Mouse (Mus musculus): ENCODE measurements around the gene Itpripl2. TPM values are rescaled to one million over a fixed set of nuclear protein-coding genes. Genes with fewer than 3 reads are reported as not detected.

The Itpripl2 gene
- total and polyA plus RNA-seq, 3 experiments, result 7.9 to 23.3 (median 19.0) TPM

DNA sequence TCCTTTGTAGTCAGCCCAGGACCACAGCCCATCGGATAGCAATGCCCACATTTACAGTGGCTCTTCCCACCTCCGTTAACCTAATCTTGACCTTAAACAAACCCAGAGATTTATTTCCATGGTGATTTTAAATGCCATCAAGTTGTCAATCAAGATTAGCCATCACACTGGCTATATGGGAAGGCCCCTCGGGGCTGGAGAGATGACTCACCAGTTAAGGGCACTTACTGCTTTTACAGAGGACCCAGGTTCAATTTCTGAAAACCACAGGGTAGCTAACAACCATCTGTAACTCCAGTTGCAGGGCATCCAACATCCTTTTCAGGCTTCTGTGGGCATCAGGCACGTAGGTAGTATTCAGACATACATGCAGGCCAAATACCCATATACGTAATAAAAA lies 15.3 kb downstream of the Itpripl2 start:
- no peaks in the 10 kb centered on the region for H3K79me2 ChIP-seq (replicated peaks; ENCODE audit: control insufficient read depth, insufficient read depth, low read length)
- DNase-seq, result no peak
- no peak overlapping the region for H3K4me3 ChIP-seq
- no peaks in the 10 kb centered on the region for H3K27me3 ChIP-seq (ENCODE audit: control insufficient read depth, insufficient read depth, low read length)
- H3K9ac ChIP-seq (ENCODE audit: low read depth, low read length), result no peak overlapping the region
- H3K36me3 ChIP-seq (ENCODE audit: control insufficient read depth, insufficient read depth, low read length), result no peaks in the 10 kb centered on the region; the same call in 1 of the 2 replicates
- intact Hi-C loops (cut with DNase I), result no loop called here
- TF ChIP-seq CTCF (IDR thresholded peaks at IDR 0.05) (no peak), EP300 (IDR thresholded peaks at IDR 0.05; ENCODE audit: insufficient read depth, low read depth, low read length) (no peak), POLR2A (IDR thresholded peaks at IDR 0.05; ENCODE audit: insufficient read depth, low read depth, low read length) (no peak)
- 79% methylated on average over 5 of the region's 5 CpGs for WGBS
- peak overlapping the region; percentile 21; the same call in 1 of the 2 replicates for H3K27ac ChIP-seq
- H3K4me1 ChIP-seq (ENCODE audit: control insufficient read depth, insufficient read depth, low read length), result peaks cover 13% of the 10 kb centered on the region

DNA sequence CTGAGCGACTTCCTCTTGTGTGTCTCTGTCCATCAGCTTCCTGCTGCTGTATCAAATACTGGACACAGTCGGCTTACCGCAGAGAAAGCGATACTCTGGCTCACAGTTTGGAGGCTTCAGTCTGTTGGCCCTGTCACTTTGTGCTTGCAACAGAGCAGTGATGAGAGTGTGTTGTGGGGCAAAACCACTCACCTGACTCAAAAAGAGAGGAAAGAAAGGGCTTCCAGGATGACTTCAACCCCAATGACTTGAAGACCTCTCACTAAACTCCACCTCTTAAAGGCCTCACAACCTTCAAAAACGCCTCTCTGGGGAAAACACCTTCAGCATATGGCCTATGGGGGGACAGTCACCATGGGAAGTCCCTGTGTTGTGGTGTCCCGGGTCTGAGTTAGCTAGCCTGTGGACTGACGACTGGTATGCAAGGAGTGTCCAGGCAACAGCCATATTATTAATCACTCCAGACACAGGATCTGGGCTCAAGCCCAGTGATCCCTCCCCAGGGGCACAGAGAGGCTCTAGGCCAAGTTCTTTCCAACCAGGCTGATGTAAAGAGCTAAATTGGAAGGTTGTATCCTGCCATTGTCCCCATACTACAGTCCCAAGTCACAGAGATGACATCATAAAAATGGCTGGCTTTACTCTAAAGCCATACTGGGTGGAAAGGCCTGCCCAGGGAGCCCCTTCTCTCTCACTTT lies 16.6 kb downstream of the Itpripl2 start:
- WGBS, result 61% methylated on average over 7 of the region's 7 CpGs
- peak overlapping the region; percentile 56 for H3K27ac ChIP-seq
- H3K79me2 ChIP-seq (replicated peaks; ENCODE audit: control insufficient read depth, insufficient read depth, low read length), result no peaks in the 10 kb centered on the region
- no peak overlapping the region for H3K4me3 ChIP-seq
- H3K36me3 ChIP-seq (ENCODE audit: control insufficient read depth, insufficient read depth, low read length), result no peaks in the 10 kb centered on the region; the same call in 1 of the 2 replicates
- peak; percentile 63 to 70 for DNase-seq
- no peak overlapping the region for H3K9ac ChIP-seq (ENCODE audit: low read depth, low read length)
- intact Hi-C loops (cut with DNase I), result no loop called here
- H3K27me3 ChIP-seq (ENCODE audit: control insufficient read depth, insufficient read depth, low read length), result no peaks in the 10 kb centered on the region
- peaks cover 10% of the 10 kb centered on the region for H3K4me1 ChIP-seq (ENCODE audit: control insufficient read depth, insufficient read depth, low read length)
- TF ChIP-seq EP300 (IDR thresholded peaks at IDR 0.05; ENCODE audit: insufficient read depth, low read depth, low read length), result no peak
- TF ChIP-seq CTCF (IDR thresholded peaks at IDR 0.05), result no peak
- no peak for TF ChIP-seq POLR2A (IDR thresholded peaks at IDR 0.05; ENCODE audit: insufficient read depth, low read depth, low read length)

DNA sequence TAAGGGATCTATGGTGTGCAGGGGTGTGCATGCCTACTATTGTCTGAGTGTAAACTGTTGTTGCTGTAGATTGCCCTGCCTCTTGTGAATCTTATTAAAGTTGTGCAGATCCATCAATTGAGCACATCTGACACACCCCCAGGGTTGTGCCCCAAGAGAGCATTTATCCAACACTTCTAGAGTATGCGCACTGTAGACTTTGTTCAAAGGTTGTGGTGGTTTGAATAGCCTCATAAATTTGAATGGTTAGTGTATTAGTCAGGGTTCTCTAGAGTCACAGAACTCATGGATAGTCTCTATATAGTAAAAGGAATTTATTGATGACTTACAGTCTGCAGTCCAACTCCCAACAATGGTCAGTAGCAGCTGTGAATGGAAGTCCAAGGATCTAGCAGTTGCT lies 18.9 kb downstream of the Itpripl2 start:
- H3K4me1 ChIP-seq (ENCODE audit: control insufficient read depth, insufficient read depth, low read length), result peaks cover 12% of the 10 kb centered on the region
- 100% methylated on average over 1 of the region's 1 CpGs for WGBS
- H3K27ac ChIP-seq, result no peak overlapping the region
- no peak overlapping the region for H3K4me3 ChIP-seq
- H3K27me3 ChIP-seq (ENCODE audit: control insufficient read depth, insufficient read depth, low read length), result no peaks in the 10 kb centered on the region
- no peaks in the 10 kb centered on the region for H3K79me2 ChIP-seq (replicated peaks; ENCODE audit: control insufficient read depth, insufficient read depth, low read length)
- intact Hi-C loops (cut with DNase I), result no loop called here
- H3K9ac ChIP-seq (ENCODE audit: low read depth, low read length), result no peak overlapping the region
- TF ChIP-seq EP300 (IDR thresholded peaks at IDR 0.05; ENCODE audit: insufficient read depth, low read depth, low read length) (no peak), POLR2A (IDR thresholded peaks at IDR 0.05; ENCODE audit: insufficient read depth, low read depth, low read length) (no peak), CTCF (IDR thresholded peaks at IDR 0.05) (no peak)
- no peak for DNase-seq
- H3K36me3 ChIP-seq (ENCODE audit: control insufficient read depth, insufficient read depth, low read length), result no peaks in the 10 kb centered on the region

DNA sequence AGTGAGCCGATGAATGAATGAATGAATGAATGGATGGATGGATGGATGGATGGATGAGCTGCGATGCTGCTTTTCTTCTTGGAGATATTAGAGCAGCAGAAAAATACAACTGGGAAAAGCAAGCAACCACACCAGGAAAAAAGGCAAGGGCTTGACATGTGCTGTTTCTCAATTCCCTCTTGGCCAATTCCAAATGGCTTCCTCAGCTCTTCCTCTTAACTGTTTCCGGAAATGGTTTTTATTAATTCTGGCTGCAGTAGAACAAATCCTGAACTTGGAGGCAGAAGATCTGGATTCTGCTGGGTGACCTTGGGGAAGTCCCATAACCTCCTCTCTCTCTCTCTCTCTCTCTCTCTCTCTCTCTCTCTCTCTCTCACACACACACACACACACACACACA lies 23.7 kb downstream of the Itpripl2 start:
- intact Hi-C loops (cut with DNase I), result loop anchor here (2.0 kb wide), 1 partner anchor 23 kb away; the partner anchor contains the start of gene Itpripl2
- Histone ChIP-seq H3K27me3 (ENCODE audit: control insufficient read depth, insufficient read depth, low read length) (no peaks in the 10 kb centered on the region), H3K4me1 (ENCODE audit: control insufficient read depth, insufficient read depth, low read length) (peaks cover 15% of the 10 kb centered on the region), H3K9ac (ENCODE audit: low read depth, low read length) (no peak overlapping the region), H3K4me3 (no peak overlapping the region), H3K36me3 (ENCODE audit: control insufficient read depth, insufficient read depth, low read length) (no peaks in the 10 kb centered on the region), H3K27ac (peak overlapping the region; percentile 52), H3K79me2 (replicated peaks; ENCODE audit: control insufficient read depth, insufficient read depth, low read length) (no peaks in the 10 kb centered on the region)
- DNase-seq, result no peak
- 59% methylated on average over 3 of the region's 3 CpGs for WGBS
- TF ChIP-seq POLR2A (IDR thresholded peaks at IDR 0.05; ENCODE audit: insufficient read depth, low read depth, low read length) (no peak), CTCF (IDR thresholded peaks at IDR 0.05) (no peak), EP300 (IDR thresholded peaks at IDR 0.05; ENCODE audit: insufficient read depth, low read depth, low read length) (no peak)

DNA sequence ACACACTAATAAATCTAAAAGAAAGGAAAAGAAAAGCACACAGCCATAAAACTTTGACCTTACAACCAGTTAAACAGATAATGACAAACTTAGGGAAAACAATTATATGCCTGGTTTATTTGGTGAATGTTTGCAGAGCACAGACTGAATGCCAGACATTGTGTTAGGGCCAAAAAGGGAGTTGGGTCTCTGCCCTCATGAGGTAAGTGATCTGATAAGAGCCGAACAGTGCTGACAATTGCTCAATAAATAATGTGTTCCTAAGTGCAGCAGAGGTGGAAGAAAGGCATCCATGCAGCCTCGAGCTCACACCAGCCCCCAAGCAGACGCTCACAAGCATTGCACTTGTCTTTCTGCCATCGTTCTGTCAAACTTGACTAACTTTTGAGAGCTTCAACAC lies 27.3 kb downstream of the Itpripl2 start:
- intact Hi-C loops (cut with DNase I), result no loop called here

More for the DNA sequence above, 27.3 kb downstream of the Itpripl2 start:
- H3K4me3 ChIP-seq, result no peak overlapping the region
- H3K27ac ChIP-seq, result no peak overlapping the region
- no peaks in the 10 kb centered on the region for H3K27me3 ChIP-seq (ENCODE audit: control insufficient read depth, insufficient read depth, low read length)
- H3K9ac ChIP-seq (ENCODE audit: low read depth, low read length), result no peak overlapping the region
- H3K4me1 ChIP-seq (ENCODE audit: control insufficient read depth, insufficient read depth, low read length), result peaks cover 12% of the 10 kb centered on the region
- H3K36me3 ChIP-seq (ENCODE audit: control insufficient read depth, insufficient read depth, low read length), result no peaks in the 10 kb centered on the region
- TF ChIP-seq POLR2A (IDR thresholded peaks at IDR 0.05; ENCODE audit: insufficient read depth, low read depth, low read length) (no peak), CTCF (IDR thresholded peaks at IDR 0.05) (no peak), EP300 (IDR thresholded peaks at IDR 0.05; ENCODE audit: insufficient read depth, low read depth, low read length) (no peak)
- 38% methylated on average over 4 of the region's 4 CpGs for WGBS
- no peak for DNase-seq
- H3K79me2 ChIP-seq (replicated peaks; ENCODE audit: control insufficient read depth, insufficient read depth, low read length), result no peaks in the 10 kb centered on the region
